In the genomic region with DNA sequence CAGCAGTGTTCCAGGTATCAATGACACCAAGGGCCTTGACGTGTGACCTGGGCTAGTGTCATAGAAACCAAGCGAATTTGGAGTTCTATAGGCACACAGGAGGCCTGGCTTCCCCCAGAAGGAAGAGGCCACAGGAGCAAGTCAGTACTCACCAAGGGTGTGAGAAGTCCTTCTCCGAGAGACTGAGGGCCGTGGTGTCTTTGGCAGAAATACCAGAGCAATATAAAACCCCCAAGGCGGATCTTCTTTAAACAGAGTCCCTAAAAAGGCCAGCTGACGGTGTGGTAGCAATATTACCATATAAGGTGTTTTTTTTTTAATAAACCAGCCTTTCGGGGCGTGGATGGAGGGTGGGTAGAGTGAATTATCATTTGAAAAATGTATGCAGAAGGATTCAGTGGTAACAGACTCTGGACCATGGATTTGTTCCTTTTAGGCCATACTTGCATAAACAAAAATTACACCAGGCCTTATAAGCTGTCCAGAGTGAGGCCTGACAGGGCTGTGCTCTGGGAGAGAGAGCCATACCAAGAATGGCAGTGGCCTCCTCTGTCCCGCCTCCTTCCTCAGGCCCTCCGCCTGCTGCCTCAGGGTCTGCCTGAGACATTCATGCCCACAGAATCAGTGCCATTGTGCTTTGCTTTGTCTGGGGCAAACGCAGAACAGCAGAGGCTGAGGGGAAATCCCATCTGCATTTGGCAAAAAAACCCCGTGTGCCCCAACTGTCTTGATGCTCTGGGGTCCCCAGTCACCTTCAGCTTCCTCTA, we compare ENCODE assay signal across 12 mouse cellular contexts. TPM values are rescaled to one million over a fixed set of nuclear protein-coding genes. Genes with fewer than 3 reads are reported as not detected.
DNase-seq lines count a peak whose midpoint lies in the region; ATAC-seq and TF ChIP-seq lines count a peak whose summit lies in the region.
"Had no signal": no experiment of that assay in that cellular context is flagged by ENCODE, and none has a peak within 500 bp of the region (broad histone marks: within the 10 kb centered on the region; RNA-seq: fewer than 3 reads in every experiment).

Gene Actg2 (minus strand): TSS at position 238 of the 767 bp plus-strand sequence.

- peaks cover 14% of the 10 kb centered on the region for H3K4me1 ChIP-seq in heart, embryonic 12.5 days (replicated peaks)
- no peaks in the 10 kb centered on the region for H3K4me1 ChIP-seq in spleen, adult 2 months (ENCODE audit: control insufficient read depth, insufficient read depth, insufficient read length)
- H3K4me1 ChIP-seq in intestine, embryonic 14.5 days (replicated peaks; ENCODE audit: control insufficient read depth, insufficient read depth, low read length) = peaks cover 10% of the 10 kb centered on the region
- H3K4me1 ChIP-seq in stomach, embryonic 15.5 days = no peaks in the 10 kb centered on the region
- no peaks in the 10 kb centered on the region for H3K4me1 ChIP-seq in midbrain, embryonic 16.5 days (ENCODE audit: control insufficient read depth, insufficient read depth, low read length)

- 64% methylated on average over 12 of the region's 12 CpGs for WGBS in heart, embryonic 12.5 days
- 70% methylated on average over 12 of the region's 12 CpGs for WGBS in spleen, adult 2 months
- 41% methylated on average over 12 of the region's 12 CpGs for WGBS in intestine, embryonic 14.5 days
- WGBS in stomach, embryonic 15.5 days = 51% methylated on average over 12 of the region's 12 CpGs
- WGBS in midbrain, embryonic 16.5 days = 62% methylated on average over 12 of the region's 12 CpGs

- H3K9ac ChIP-seq in heart, embryonic 12.5 days = peak within 1 kb of the TSS; percentile 39; the same call in 1 of the 2 replicates
- peak within 1 kb of the TSS; percentile 56 for H3K9ac ChIP-seq in intestine, embryonic 14.5 days (ENCODE audit: low read length)
- no peak within 1 kb of the TSS for H3K9ac ChIP-seq in stomach, embryonic 15.5 days
- H3K9ac ChIP-seq in midbrain, embryonic 16.5 days (ENCODE audit: low read depth, low read length) = no peak within 1 kb of the TSS
- H3K9ac ChIP-seq: liver, embryonic 14.5 days had no signal

- no peaks in the 10 kb centered on the region for H3K9me3 ChIP-seq in heart, embryonic 12.5 days (replicated peaks)
- no peaks in the 10 kb centered on the region for H3K9me3 ChIP-seq in intestine, embryonic 14.5 days (ENCODE audit: control insufficient read depth, low read length)
- H3K9me3 ChIP-seq in stomach, embryonic 15.5 days = no peaks in the 10 kb centered on the region
- H3K9me3 ChIP-seq in midbrain, embryonic 16.5 days (replicated peaks; ENCODE audit: control insufficient read depth, low read length, poor library complexity, severe bottlenecking) = no peaks in the 10 kb centered on the region

- H3K36me3 ChIP-seq in heart, embryonic 12.5 days = no peaks in the 10 kb centered on the region
- no peaks in the 10 kb centered on the region for H3K36me3 ChIP-seq in spleen, adult 2 months (ENCODE audit: control insufficient read depth, insufficient read depth, low read length)
- no peaks in the 10 kb centered on the region for H3K36me3 ChIP-seq in intestine, embryonic 14.5 days (ENCODE audit: control insufficient read depth, insufficient read depth, low read length)
- H3K36me3 ChIP-seq in stomach, embryonic 15.5 days = no peaks in the 10 kb centered on the region
- no peaks in the 10 kb centered on the region for H3K36me3 ChIP-seq in midbrain, embryonic 16.5 days (ENCODE audit: control insufficient read depth, insufficient read depth, low read length)

- DNase-seq in heart, adult 18-20 months = no peak
- no peak for DNase-seq in spleen, adult 2 months (ENCODE audit: low read depth in 1 of 2, low spot score in 2 of 2)
- DNase-seq in spleen, postnatal 4 days (ENCODE audit: low spot score in 2 of 2) = no peak
- DNase-seq in intestine, embryonic 14.5 days (ENCODE audit: low spot score) = peak; percentile 62
- DNase-seq: cerebellum, postnatal 14 days; kidney, postnatal 25 days; thymus, postnatal 36 days had no signal

- no peak for ATAC-seq in heart, embryonic 12.5 days (ENCODE audit: insufficient number of reproducible peaks, low FRiP score)
- peak; percentile 64 for ATAC-seq in intestine, embryonic 14.5 days (replicated peaks; ENCODE audit: low FRiP score, low TSS enrichment, low read depth)
- peak; percentile 70 for ATAC-seq in stomach, embryonic 15.5 days (ENCODE audit: insufficient read depth, low FRiP score, low read depth)
- no peak for ATAC-seq in erythroblast, adult 5-6 weeks (replicated peaks; ENCODE audit: low FRiP score, poor library complexity, severe bottlenecking)
- no peak for ATAC-seq in midbrain, embryonic 16.5 days

- H3K4me3 ChIP-seq in heart, embryonic 12.5 days = no peak within 1 kb of the TSS
- no peak within 1 kb of the TSS for H3K4me3 ChIP-seq in spleen, adult 2 months (ENCODE audit: extremely low read depth, insufficient read depth, insufficient read length)
- H3K4me3 ChIP-seq in intestine, embryonic 14.5 days (ENCODE audit: low read depth, low read length) = peak within 1 kb of the TSS; percentile 32
- peak within 1 kb of the TSS; percentile 25 for H3K4me3 ChIP-seq in stomach, embryonic 15.5 days (replicated peaks)
- no peak within 1 kb of the TSS for H3K4me3 ChIP-seq in midbrain, embryonic 16.5 days (ENCODE audit: low read depth, low read length)

- no peak for TF ChIP-seq POLR2A in spleen, adult 2 months (IDR thresholded peaks at IDR 0.05; ENCODE audit: low read depth, low read length)

- no peak within 1 kb of the TSS for H3K27ac ChIP-seq in heart, embryonic 12.5 days (ENCODE audit: poor library complexity, severe bottlenecking)
- no peak within 1 kb of the TSS for H3K27ac ChIP-seq in spleen, adult 2 months (ENCODE audit: insufficient read depth, low read length)
- peak within 1 kb of the TSS; percentile 85 for H3K27ac ChIP-seq in intestine, embryonic 14.5 days (ENCODE audit: low read depth)
- peak within 1 kb of the TSS; percentile 78 for H3K27ac ChIP-seq in stomach, embryonic 15.5 days
- no peak within 1 kb of the TSS for H3K27ac ChIP-seq in midbrain, embryonic 16.5 days (ENCODE audit: low read length)
- H3K27ac ChIP-seq: liver, embryonic 14.5 days had no signal

- no peak within 1 kb of the TSS for H3K4me2 ChIP-seq in heart, embryonic 12.5 days
- H3K4me2 ChIP-seq in intestine, embryonic 14.5 days (ENCODE audit: low read length) = peak within 1 kb of the TSS; percentile 40
- H3K4me2 ChIP-seq in stomach, embryonic 15.5 days = peak within 1 kb of the TSS; percentile 4; the same call in 1 of the 2 replicates
- no peak within 1 kb of the TSS for H3K4me2 ChIP-seq in midbrain, embryonic 16.5 days (ENCODE audit: low read length)

- no peak for TF ChIP-seq CTCF in spleen, adult 2 months (IDR thresholded peaks at IDR 0.05; ENCODE audit: extremely low read depth, insufficient read depth, insufficient read length, insufficient replicate concordance)

- no peaks in the 10 kb centered on the region for H3K27me3 ChIP-seq in heart, embryonic 12.5 days (replicated peaks)
- H3K27me3 ChIP-seq in spleen, adult 2 months (ENCODE audit: control insufficient read depth, insufficient read depth, low read length) = no peaks in the 10 kb centered on the region
- H3K27me3 ChIP-seq in intestine, embryonic 14.5 days (replicated peaks; ENCODE audit: control insufficient read depth, insufficient read depth, low read length) = no peaks in the 10 kb centered on the region
- H3K27me3 ChIP-seq in stomach, embryonic 15.5 days (replicated peaks) = no peaks in the 10 kb centered on the region
- no peaks in the 10 kb centered on the region for H3K27me3 ChIP-seq in midbrain, embryonic 16.5 days (ENCODE audit: control insufficient read depth, insufficient read depth, low read depth, low read length)

RNA-seq across cellular contexts. Expression of gene Actg2, which starts in this region (rescaled TPM):
- 8.6 and 10.1 TPM in 2 replicates for polyA plus RNA-seq in heart, embryonic 12.5 days (2016; fragmentation: Nextera tagmentation; extraction: Ambion mirVana)
- 1 to 10 TPM in 1 of 2 experiments, under 1 TPM in 1; 0.84 to 1.9 TPM for total RNA-seq in heart, adult 18-20 months (2021)
- polyA plus RNA-seq in spleen, adult 2 months (2012; rRNA removed) = 14.8 and 15.9 TPM in 2 replicates
- 1,357 and 1,367 TPM in 2 replicates for polyA plus RNA-seq in intestine, embryonic 14.5 days (2014; fragmentation: Nextera tagmentation; extraction: Ambion mirVana)
- polyA plus RNA-seq in stomach, embryonic 15.5 days (2015; fragmentation: Nextera tagmentation; extraction: Ambion mirVana) = 1,291 and 1,344 TPM in 2 replicates
- total RNA-seq in erythroblast, adult 5-6 weeks (2015; ENCODE audit: low replicate concordance) = not detected in 2 replicates
- total RNA-seq in erythroblast, adult 5-6 weeks (2017; ENCODE audit: low replicate concordance) = not detected in 2 replicates
- 1.7 and 2.0 TPM in 2 replicates for polyA plus RNA-seq in midbrain, embryonic 16.5 days (2015; fragmentation: Nextera tagmentation; extraction: Ambion mirVana)

Comparison
In these comparisons a context has a peak if more than half of its experiments do, and no peak if none do; other contexts are left out.
1. RNA of gene Actg2 (polyA plus RNA-seq): 1,357 to 1,367 TPM in intestine, embryonic 14.5 days and 1,291 to 1,344 TPM in stomach, embryonic 15.5 days; 14.8 to 15.9 TPM in spleen, adult 2 months, 8.6 to 10.1 TPM in heart, embryonic 12.5 days and 1.7 to 2.0 TPM in midbrain, embryonic 16.5 days; every median in the first group is over 10 times any median in the second.
2. ATAC-seq: peak in intestine, embryonic 14.5 days (single experiment) and stomach, embryonic 15.5 days (single experiment); none in heart, embryonic 12.5 days (single experiment), erythroblast, adult 5-6 weeks (single experiment) and midbrain, embryonic 16.5 days (single experiment).
3. H3K27ac ChIP-seq: peak in intestine, embryonic 14.5 days (single experiment) and stomach, embryonic 15.5 days (single experiment); none in heart, embryonic 12.5 days (single experiment), spleen, adult 2 months (single experiment) and midbrain, embryonic 16.5 days (single experiment).
4. H3K4me2 ChIP-seq: peak in intestine, embryonic 14.5 days (single experiment) and stomach, embryonic 15.5 days (single experiment); none in heart, embryonic 12.5 days (single experiment) and midbrain, embryonic 16.5 days (single experiment).
5. H3K4me3 ChIP-seq: peak in intestine, embryonic 14.5 days (single experiment) and stomach, embryonic 15.5 days (single experiment); none in heart, embryonic 12.5 days (single experiment), spleen, adult 2 months (single experiment) and midbrain, embryonic 16.5 days (single experiment).
6. H3K9ac ChIP-seq: peak in heart, embryonic 12.5 days (single experiment) and intestine, embryonic 14.5 days (single experiment); none in stomach, embryonic 15.5 days (single experiment) and midbrain, embryonic 16.5 days (single experiment).